Mouse (Mus musculus) kidney, adult 18-20 months (tissue): ENCODE measurements at regions not wholly inside any gene's neighbourhood (a gene's known extent, or its start where the extent isn't known, plus 50 kb on each side); places are given as distances from the start of the nearest gene placed in this dataset.

ENCODE experiments used
- DNase-seq: peaks from one replicate; pipeline ENCODE4 v3.0.0; 2021

DNA sequence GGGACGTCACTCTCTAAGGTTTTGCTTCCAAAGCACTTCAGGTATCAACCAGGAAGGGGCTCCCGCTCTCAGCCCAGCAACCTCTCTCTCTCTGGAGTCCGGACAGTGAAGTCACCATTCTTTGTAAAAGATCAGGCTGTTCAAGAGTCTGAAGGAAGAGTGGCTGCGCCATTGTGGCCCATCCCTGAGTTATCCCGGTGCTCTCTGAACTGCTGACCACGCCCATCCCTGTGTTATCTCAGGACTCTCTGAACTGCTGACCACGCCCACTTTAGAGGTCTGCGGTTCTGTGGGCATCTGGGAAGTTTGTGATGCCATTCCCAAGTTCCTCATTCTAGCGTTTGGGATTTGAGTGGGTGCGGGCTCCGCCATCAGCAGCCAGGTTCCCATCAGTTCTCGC, 239.1 kb upstream of the Nfe2l3 start:
- no peak for DNase-seq

DNA sequence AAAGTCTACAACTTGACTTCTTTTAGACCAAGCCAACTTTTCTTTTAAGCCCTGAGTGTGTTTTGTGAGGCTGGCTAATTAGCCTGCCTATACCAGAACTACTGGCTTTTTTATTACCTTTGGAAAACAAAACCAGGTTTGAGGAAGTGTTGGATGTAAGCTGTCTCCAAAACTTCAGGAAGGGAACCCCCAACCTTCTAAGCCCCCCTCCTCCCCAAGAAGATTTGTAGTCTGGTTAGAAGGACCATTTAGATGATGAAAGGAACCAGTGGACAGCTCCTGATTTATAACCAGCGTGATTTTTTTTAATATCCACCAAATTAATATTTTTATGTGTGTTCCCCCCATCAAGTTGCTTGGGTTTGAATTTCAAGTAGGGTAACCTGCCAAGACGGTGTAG, 236.1 kb upstream of the Nfe2l3 start:
- DNase-seq = no peak

DNA sequence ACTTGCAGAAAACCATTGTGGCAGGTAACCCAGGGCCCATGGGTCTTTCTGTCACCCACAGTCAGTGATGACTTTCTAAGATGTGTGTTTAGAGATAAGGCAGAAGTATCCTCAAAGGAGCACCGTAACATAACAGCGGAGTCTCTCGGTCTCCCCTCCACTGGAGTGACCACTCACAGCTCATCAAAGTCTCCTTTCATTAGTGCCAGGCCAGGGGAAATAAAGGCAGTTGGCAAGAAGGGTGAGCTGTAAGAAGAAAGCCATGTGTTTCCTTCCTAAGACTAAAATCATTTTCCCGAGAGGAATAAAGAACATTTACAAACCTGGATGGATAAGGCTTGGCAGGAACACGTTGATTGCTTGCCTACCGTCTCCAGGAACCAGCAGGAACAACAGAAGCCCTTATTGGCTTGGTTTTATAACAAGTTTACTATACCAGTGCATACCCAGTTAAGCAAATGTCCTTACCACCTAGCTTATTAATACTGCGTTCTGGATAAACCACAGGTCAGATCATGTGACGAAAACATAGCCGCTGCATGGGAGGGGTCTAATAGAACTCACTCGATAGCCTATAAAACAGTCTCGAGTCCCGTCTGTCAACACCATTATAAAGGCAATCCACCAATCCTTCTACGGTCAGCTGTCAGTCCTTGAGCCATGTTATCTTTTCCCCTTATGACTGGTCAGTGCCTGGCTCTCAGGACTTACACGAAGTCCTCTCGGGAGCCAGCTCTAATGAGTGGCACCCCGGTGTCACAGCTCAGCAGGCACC, 235.3 kb upstream of the Nfe2l3 start:
- DNase-seq = no peak

DNA sequence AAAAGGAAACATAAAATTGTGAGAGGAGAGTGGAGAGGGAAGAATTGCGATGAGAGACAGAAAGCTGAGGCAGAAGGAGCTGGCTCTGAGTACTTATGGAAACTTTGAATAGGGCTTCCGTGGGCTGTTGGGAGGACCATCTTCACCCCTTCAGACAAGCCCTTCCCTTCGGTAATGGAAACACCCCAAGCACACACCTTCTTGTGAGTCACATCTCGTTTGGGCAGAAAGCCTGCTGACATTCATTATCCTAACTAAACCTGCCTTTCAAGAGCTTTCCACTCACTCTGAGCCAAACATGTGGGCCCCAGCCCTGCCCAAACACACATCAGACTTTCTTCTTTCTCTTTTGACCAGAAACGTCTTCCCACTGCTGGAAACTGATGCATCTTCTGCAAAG, 232.3 kb upstream of the Nfe2l3 start:
- no peak for DNase-seq

DNA sequence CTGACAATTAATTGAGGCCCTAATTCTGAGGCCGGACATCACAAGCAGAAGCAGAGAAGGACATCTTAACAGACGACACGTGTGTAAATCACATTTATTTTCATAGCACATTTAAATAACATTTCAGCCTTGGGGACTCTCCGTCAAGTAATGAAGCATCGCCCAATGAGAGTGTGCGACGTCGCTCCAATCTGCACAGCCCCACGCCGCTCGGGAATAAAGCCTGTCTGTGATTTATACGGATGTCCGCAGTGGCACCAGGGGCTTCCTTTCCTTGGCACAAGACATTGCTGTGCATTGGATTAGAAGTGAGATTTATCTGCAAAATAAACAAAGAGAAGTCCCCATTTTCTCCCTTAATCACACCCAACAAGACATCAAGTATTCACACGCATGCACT, 231.6 kb upstream of the Nfe2l3 start:
- no peak for DNase-seq

DNA sequence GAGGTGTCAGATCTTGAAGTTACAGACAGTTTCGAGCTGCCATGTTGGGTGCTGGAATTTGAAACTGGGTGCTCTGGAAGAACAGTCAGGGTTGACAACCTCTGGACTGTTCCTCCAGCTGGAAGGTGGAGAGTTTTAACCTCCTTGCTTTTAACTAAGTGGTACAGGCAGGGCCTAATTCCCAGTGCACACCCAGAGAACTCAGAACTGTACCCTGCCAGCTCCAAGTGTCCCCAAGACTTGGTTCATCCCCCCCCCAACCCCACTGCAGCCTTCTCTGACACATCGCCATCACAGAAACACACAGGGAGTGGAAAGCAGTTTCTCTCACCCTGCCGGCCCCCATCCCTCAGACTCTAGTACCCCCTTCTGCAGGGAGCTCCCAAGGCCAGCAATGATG, 228.2 kb upstream of the Nfe2l3 start:
- no peak for DNase-seq

DNA sequence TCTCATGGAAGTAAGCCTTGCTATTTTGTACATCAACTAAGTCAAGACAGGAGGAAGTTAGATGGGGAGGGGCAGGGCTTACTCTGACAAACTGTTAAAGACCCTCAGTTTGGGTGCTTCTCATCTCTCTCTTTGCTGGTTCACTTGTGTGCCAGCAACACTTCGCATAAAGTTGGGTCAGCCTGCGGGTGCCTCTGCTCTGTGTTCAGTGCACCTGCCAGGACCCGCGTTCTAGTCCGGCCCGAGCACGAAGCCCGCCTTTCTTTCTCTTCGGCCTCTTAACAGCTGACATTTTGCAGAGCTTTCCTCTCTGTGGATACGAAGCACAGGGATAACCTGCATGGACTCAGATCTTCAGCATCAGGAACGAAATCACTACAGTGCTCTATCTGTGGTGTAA, 227.1 kb upstream of the Nfe2l3 start:
- no peak for DNase-seq

DNA sequence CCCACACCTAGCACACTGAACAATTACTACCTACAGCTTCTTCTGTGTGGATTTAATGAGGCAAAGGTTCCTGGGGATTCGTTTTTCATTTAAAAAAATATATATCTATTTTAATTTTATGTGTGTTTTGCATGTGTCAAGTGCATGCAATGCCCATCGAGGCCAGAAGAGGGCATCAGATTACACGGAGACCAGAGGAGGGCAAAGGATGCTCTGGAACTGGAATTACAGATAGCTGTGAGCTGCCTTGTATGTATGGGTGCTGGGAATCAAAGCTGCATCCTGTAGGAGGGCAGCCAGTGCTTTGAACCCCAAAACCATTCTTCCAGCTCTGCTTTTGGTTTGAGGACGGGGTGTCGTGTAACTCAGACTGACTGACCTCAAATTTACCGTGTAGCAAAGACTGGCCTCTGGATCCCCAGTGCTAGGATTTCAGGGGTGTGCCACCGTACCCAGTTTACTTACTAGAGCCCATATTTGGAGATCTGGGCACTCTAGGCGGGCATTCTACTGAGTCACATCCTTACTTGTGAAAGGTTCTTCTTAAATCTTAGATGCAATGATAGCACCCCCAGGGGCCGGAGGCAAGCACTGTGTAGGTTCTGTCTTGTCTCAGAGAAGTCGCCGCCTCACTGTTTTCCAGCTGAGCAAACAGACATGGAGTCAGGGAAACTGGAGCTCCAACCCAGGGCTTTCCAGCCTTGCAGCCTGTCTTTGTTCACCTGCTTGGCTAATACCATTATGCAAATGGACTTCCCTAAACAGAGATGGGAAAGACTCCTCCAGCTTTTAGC, 225.6 kb upstream of the Nfe2l3 start:
- peak; percentile 75 for DNase-seq

DNA sequence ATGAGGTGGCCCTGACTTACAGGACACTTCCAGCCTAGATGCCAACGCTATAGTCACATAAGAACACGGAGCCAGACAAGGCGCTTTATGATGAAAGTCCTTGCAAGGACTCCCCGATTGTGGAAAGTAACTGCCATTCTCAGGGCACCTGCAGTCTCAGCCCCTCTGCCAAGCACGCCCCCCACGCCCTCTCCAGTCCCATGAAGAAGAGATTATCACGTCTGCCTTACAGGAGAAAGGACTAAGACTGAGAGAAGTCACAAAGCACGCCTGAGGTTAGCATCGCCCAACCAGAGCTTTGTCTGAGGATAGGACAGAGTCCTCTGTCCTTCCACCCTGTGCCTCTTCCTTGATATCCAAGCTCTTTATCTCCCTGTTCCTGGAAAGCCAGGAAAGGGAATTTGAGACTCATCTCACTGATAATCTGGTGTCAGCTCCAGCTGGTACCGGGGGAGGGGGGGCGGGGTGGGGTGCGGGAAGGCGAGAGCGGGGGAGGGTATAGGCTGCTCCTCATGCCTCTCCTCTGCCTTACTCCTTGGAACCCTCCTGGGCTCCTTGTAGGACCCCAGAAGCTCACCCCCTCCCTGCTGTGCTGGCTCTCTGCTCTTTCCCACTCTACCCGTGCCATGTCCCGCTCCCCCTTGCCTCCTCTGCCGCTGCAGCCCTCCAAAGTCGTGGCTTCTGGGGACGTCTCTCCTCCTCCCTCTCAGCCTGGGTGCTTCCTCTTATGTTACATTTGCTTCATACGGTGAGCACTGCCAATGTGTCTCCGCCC, 224.7 kb upstream of the Nfe2l3 start:
- no peak for DNase-seq

DNA sequence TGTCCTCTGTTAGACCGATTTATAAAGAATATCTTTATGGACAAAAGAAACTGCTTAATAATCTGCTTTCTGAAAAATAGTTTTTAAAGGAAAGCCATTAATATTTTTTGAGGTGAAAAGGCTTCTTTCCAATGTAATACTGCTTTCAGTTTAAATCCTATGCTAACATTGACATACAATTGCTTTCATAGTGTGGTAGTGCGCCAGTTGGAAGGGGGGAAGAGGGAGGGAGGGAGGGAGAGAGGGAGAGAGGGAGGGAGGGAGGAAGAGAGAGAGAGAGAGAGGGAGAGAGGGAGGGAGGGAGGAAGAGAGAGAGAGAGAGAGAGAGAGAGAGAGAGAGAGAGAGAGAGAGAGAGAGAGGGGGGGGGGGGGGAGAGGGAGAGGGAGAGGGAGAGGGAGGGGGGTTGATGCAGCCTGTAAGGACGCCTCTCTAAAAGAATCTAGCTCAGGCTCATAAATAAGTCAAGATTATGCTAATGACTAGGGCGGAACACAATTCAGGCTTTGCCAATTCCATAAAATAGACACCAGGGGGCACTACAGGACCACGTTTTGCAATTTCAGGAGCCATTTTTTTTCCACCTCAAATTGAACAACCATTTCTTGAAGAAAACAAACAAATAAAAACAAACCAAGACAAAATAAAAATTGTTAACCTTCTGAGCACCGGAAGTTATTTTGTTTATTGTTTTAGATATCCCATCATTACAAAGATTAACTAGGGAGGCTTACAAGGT, 223.6 kb upstream of the Nfe2l3 start:
- peak; percentile 46 for DNase-seq

DNA sequence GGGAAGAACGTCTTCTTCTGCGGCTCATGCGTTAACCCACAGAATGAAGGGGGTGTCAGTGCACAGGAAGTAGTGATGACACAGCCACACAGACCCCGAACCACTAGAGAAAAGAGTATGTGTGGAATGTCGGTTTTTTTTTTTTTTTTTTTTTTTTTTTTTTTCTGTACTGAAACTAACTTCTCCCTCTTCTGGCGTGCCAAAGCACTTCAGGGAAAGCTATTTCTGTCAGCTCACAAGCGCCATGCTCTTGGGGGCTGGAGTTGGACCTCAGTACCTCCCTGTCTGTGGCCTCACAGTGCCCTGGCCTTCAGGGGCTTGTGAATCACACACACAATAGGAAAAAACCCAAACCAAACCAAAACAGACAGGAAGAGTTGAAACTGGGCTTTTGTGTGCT, 221.1 kb upstream of the Nfe2l3 start:
- DNase-seq = no peak

DNA sequence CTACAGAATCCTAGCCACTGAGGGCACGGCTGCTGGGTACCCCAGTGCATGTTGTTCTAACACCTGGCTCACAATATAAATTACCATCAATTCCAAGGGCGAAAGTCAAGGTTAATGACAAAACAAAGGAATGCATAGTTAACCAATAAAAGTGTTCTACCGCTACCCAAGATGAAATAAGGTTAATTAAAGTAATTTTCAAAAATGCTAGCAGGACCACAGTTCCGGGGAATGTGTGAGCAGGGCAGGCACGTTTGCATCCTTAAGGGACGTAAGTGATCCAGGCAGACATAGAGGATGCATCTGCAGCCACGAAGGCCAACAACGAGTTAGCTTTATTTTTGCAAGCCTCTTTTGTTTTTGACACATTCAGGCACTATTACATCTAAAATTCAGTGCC, 220.3 kb upstream of the Nfe2l3 start:
- DNase-seq = no peak

DNA sequence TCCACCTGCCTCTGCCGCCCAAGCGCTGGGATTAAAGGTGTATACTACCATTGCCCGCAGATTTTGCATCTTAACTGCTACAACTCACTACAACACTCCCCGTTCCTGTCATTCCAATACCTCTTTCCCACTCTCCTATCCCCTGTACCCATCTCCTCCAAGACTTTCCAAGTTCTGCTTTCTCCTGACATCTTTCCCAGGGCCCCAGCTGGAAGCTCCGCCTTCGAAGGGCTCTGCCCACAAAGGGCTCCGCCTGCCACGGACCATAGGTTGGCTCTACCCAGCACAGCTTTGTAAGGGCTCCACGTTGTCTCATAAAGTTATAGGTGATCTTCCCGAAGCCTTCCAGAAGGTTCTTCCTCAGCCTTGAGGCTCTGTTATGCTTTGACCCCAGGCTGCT, 217.1 kb upstream of the Nfe2l3 start:
- DNase-seq = no peak

DNA sequence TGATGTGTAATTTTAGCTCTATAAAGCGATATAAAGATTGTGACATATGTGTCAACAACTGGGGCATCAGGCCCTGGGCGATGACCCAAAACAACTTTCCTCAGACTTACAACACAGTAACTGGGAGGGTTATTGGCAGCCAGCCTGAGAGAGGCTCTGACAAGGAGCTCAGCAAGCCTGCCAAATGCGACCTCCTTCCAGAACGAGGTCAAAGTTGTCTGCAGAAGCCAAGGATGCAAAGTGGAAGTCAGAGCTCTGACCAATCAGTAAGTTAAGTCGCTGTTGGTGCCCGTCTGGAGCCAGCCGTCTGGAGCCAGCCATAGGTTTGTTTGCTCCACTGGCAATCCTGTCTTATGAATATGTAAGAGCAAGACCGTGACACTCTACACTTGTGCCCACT, 216.0 kb upstream of the Nfe2l3 start:
- DNase-seq = peak; percentile 29

DNA sequence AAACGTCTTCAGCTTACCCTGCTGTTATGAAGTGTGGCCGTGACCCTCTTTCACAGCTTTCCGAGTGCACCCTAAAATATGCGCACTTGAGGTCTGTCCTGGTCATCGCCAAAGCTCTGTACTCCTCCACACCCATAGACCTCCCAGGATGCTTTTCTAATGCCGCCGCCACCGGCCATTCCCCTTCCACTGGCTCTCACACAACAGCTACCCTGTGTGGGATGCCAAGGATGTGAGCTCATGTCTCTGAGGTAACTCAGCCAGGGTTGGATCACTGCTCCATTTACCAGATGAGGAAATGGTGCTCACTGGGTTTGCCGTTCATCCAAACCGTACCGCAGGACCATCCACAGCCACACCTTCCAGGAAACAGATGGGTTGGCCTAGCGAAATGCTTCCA, 212.8 kb upstream of the Nfe2l3 start:
- DNase-seq = no peak

DNA sequence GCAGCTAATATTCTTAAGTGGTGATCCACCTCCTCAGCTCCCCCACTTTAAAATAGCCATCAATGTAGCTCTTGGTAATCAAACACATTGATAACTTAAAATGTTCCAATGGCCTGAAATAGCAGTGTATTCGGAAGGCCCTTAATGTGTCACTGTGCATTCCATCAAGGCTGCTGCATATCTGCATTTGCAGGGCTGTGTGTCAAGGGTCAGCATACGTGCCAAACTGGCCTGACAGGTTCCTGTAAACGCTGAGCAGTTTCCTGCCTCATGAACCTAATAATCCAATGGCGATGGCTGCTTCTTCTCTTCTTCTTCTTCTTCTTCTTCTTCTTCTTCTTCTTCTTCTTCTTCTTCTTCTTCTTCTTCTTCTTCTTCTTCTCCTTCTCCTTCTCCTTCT, 211.7 kb upstream of the Nfe2l3 start:
- DNase-seq = no peak

DNA sequence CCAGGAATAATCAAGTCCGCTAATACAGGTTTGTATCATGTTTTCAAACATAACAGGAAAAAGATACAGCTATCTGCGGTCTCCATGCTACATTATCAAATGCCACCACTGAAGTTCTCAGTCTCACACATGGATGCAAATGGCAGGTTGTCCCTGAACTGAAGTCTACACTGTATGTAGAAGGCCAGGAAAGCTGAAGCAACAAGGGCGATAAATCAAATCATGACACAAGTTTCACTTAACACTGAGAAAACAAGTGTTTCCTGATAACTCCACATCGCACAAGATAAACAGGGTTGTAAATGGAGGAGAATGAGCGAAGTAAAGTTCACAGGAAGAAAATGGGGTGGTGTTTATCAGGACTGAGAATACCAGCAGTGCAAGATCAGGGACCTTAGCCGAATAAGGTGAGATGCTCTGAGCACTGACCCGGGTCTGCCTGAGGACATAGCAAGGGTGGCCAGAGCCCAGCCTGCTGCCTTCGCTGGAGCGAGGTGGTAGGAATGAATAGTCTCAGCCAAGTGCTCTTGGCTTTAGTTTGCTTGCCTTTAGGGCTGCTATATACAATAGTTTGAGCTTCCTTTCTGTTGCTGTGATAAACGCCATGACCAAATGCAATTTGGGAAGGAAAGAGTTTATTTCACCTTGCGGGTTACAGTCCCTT, 196.3 kb upstream of the Nfe2l3 start:
- DNase-seq = no peak

DNA sequence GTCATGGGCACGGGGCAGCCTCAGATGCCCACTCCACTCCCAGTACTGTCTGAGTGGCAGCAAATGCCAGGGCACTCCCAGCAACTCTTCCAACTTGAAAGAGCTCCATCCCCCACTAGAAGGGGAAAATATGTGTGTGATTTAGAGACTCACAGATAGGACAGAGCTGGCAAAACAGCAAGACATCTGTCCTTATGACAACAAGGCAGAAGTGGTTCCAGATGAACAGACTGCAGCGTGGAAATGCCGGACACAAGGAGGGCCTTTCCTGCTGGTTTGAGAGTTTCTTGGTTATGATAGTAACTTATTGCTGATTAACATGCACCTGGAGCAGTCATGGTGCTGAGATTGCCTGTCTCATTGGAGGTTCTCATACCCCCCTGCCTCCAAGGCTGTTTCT, 192.4 kb upstream of the Nfe2l3 start:
- DNase-seq = no peak

DNA sequence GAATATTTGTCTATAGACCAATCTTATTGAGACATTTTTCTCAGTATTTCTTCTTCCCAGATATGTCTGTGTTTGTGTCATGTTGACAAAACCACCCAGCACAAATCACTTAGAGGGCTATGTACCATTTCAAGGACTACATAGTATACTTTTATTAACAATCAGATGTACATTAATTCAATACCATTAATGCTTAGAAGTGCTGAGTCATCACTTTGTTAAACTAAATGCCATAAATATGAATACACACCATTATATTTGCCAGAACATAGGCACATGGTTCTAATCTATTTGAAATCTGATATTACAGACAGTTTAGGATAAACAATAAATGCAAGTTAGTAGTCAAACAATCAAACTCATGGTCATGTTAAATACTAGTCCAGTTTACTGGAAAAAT, 182.2 kb upstream of the Nfe2l3 start:
- no peak for DNase-seq

DNA sequence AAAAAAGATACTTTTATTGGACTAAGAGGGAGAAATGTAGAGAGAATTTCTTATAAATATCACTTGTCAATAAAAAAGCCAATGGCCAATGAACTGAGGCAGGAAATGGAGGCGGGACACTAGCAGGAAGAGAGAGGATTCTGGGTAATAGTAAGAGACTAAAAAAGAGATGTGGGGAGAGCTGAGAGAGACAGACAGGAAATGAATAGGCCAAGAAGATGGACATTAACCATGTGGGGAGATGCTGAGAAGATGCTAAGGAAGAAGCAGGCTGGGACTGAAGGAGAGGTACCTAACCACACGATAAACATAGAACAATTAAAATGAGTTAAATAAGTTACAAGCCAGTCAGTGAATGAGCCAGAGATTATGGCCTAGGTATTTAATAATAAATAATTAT, 181.0 kb upstream of the Nfe2l3 start:
- DNase-seq = no peak

DNA sequence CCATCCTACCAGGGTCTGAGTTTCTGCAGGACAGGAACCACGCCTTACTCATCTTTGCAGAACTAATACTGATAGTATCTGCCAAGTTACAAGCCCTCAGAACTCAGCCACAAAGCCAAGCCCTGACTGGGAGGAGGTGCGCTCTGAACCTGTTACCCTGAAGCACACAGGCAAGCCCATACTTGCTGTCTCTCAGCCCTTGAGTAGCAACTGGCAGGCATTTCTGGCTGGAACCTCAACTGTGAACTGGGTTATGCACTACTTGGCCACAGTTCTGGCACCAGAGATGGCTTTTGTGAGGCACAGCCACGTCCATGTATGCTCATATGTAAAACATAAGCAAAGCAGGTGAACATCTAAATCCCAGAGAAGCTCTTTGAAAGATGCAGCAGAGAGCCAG, 179.7 kb upstream of the Nfe2l3 start:
- no peak for DNase-seq

DNA sequence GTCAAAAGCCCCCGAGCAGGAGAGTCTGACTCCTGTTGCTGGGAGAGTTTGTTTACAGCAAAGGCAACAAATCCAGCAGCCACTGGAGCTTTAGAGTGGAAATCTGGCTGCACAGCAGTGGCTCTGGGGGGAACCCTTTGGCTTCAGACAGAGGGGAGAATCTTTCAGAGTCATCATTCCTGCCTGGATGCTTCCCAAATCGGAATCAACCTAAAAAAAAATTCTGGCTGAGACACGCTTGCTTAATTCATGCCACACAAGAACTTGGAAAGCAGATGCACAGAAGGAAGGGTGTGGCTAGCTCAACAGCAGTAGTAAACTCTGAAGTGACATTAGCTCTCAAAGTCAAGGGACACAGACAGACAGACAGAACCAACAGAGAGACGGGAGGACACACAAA, 175.8 kb upstream of the Nfe2l3 start:
- no peak for DNase-seq

DNA sequence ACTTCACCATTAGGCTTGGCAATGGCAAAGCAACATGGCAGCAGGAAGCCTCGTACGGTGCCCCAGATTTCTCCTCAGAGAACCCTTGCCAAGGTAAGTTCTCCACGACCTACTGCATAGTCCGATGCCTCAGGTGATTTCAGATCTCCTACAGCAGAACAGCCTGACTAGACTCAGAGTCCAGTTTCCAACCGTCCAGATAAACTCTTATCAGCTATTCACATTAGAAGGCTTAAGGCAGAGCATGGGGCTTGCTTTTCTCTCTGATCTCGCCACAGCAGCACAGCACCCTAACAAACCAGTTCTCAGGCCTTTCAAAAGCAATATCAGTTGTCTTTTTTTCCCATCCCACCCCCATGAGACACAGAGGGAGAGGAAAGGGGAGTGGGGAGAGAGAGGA, 174.9 kb upstream of the Nfe2l3 start:
- DNase-seq = no peak
